Mouse (Mus musculus): ENCODE results near the gene Tacc2.

GRCm38 (mm10) chr7:130693800-130694193 lies 116.6 kb downstream of the Tacc2 start:
- TF ChIP-seq CTCF (conservative IDR thresholded peaks at IDR 0.05; ENCODE audit: insufficient read depth, insufficient read length, low read depth, low read length) (no peak), POLR2A (IDR thresholded peaks at IDR 0.05; ENCODE audit: low read depth, low read length) (no peak)

Measured in kidney, adult 2 months (tissue).